Comparison of ENCODE assay signal across 7 mouse cellular contexts in genomic region chr4:24850401-24851325, GRCm38 (mm10). TPM values are rescaled to one million over a fixed set of nuclear protein-coding genes. Genes with fewer than 3 reads are reported as not detected.
DNase-seq lines count a peak whose midpoint lies in the region; ATAC-seq and TF ChIP-seq lines count a peak whose summit lies in the region.

Gene Klhl32, minus strand, starts transcription at chr4:24851124.

- no peak for TF ChIP-seq POLR2A in bone marrow macrophage, adult 2 months (IDR thresholded peaks at IDR 0.05; ENCODE audit: borderline replicate concordance, low read depth, low read length)

- no peaks in the 10 kb centered on the region for H3K4me1 ChIP-seq in bone marrow macrophage, adult 2 months (ENCODE audit: control insufficient read depth, insufficient read depth, low read length)
- no peaks in the 10 kb centered on the region for H3K4me1 ChIP-seq in embryonic facial prominence, embryonic 12.5 days
- no peaks in the 10 kb centered on the region for H3K4me1 ChIP-seq in kidney, embryonic 14.5 days (ENCODE audit: control insufficient read depth, insufficient read depth, low read length)
- H3K4me1 ChIP-seq in neural tube, embryonic 11.5 days (ENCODE audit: control insufficient read depth, insufficient read depth, low read length): no peaks in the 10 kb centered on the region

- H3K4me3 ChIP-seq in bone marrow macrophage, adult 2 months (ENCODE audit: insufficient read depth, low read length): peak within 1 kb of the TSS; percentile 67
- peak within 1 kb of the TSS; percentile 66 for H3K4me3 ChIP-seq in embryonic facial prominence, embryonic 12.5 days
- H3K4me3 ChIP-seq in kidney, embryonic 14.5 days (ENCODE audit: low read length): peak within 1 kb of the TSS; percentile 41
- peak within 1 kb of the TSS; percentile 63 for H3K4me3 ChIP-seq in neural tube, embryonic 11.5 days (ENCODE audit: low read depth, low read length)

- H3K9me3 ChIP-seq in embryonic facial prominence, embryonic 12.5 days: no peaks in the 10 kb centered on the region
- no peaks in the 10 kb centered on the region for H3K9me3 ChIP-seq in kidney, embryonic 14.5 days (ENCODE audit: control insufficient read depth, low read length)
- no peaks in the 10 kb centered on the region for H3K9me3 ChIP-seq in neural tube, embryonic 11.5 days (ENCODE audit: control insufficient read depth, low read length)

- peak; percentile 39 to 50 for DNase-seq in heart, adult 9 months (ENCODE audit: low spot score in 2 of 2)
- DNase-seq in liver: peak; percentile 60
- DNase-seq in neural tube, embryonic 11.5 days (ENCODE audit: low spot score): peak; percentile 88
- peak; percentile 58 for DNase-seq in telencephalon, adult 2 months (ENCODE audit: low read depth, low spot score)

- WGBS in embryonic facial prominence, embryonic 12.5 days: under 1% methylated on average over 54 of the region's 63 CpGs
- under 1% methylated on average over 62 of the region's 63 CpGs for WGBS in kidney, embryonic 14.5 days
- WGBS in neural tube, embryonic 11.5 days: 1% methylated on average over 51 of the region's 63 CpGs

- H3K4me2 ChIP-seq in embryonic facial prominence, embryonic 12.5 days (replicated peaks): peak within 1 kb of the TSS; percentile 89
- H3K4me2 ChIP-seq in kidney, embryonic 14.5 days (replicated peaks; ENCODE audit: low read depth, low read length): peak within 1 kb of the TSS; percentile 53
- peak within 1 kb of the TSS; percentile 83 for H3K4me2 ChIP-seq in neural tube, embryonic 11.5 days (ENCODE audit: low read depth)

- peak within 1 kb of the TSS; percentile 57 for H3K9ac ChIP-seq in embryonic facial prominence, embryonic 12.5 days
- peak within 1 kb of the TSS; percentile 51 for H3K9ac ChIP-seq in kidney, embryonic 14.5 days (ENCODE audit: low read depth, low read length)
- peak within 1 kb of the TSS; percentile 71 for H3K9ac ChIP-seq in neural tube, embryonic 11.5 days (ENCODE audit: low read length)

- no peak within 1 kb of the TSS for H3K27ac ChIP-seq in bone marrow macrophage, adult 2 months (ENCODE audit: insufficient read depth, low read depth, low read length)
- peak within 1 kb of the TSS; percentile 42; the same call in 1 of the 2 replicates for H3K27ac ChIP-seq in embryonic facial prominence, embryonic 12.5 days
- peak within 1 kb of the TSS; percentile 60; the same call in 1 of the 2 replicates for H3K27ac ChIP-seq in kidney, embryonic 14.5 days (ENCODE audit: low read depth, low read length)
- peak within 1 kb of the TSS; percentile 85 for H3K27ac ChIP-seq in neural tube, embryonic 11.5 days (ENCODE audit: low read depth, low read length)

- H3K36me3 ChIP-seq in embryonic facial prominence, embryonic 12.5 days: no peaks in the 10 kb centered on the region
- no peaks in the 10 kb centered on the region for H3K36me3 ChIP-seq in kidney, embryonic 14.5 days (ENCODE audit: control insufficient read depth, insufficient read depth, low read length)
- H3K36me3 ChIP-seq in neural tube, embryonic 11.5 days (ENCODE audit: control insufficient read depth, insufficient read depth, low read length): no peaks in the 10 kb centered on the region

- peak; percentile 94 for ATAC-seq in embryonic facial prominence, embryonic 12.5 days (ENCODE audit: insufficient number of reproducible peaks, insufficient read depth, low FRiP score, low TSS enrichment)
- ATAC-seq in kidney, embryonic 14.5 days (ENCODE audit: low FRiP score, low TSS enrichment): peak; percentile 98
- peak; percentile 92 for ATAC-seq in neural tube, embryonic 11.5 days (ENCODE audit: insufficient read depth, low FRiP score, low TSS enrichment)

- H3K27me3 ChIP-seq in embryonic facial prominence, embryonic 12.5 days: no peaks in the 10 kb centered on the region
- no peaks in the 10 kb centered on the region for H3K27me3 ChIP-seq in kidney, embryonic 14.5 days (ENCODE audit: control insufficient read depth, insufficient read depth, low read length)
- no peaks in the 10 kb centered on the region for H3K27me3 ChIP-seq in neural tube, embryonic 11.5 days (ENCODE audit: control insufficient read depth, insufficient read depth, low read length)

- no peak for TF ChIP-seq CTCF in bone marrow macrophage, adult 2 months (IDR thresholded peaks at IDR 0.05; ENCODE audit: low read depth, low read length)

RNA-seq across cellular contexts. Expression of gene Klhl32, which starts in this region (rescaled TPM):
- polyA plus RNA-seq in bone marrow macrophage, adult 2 months (2012; ENCODE audit: insufficient read depth, insufficient read length, missing spikeins): not detected in 2 replicates
- 4.1 TPM in 2 replicates for polyA plus RNA-seq in embryonic facial prominence, embryonic 12.5 days (2016; fragmentation: Nextera tagmentation; extraction: Ambion mirVana)
- polyA plus RNA-seq in kidney, embryonic 14.5 days (2014; fragmentation: Nextera tagmentation; extraction: Ambion mirVana): 2.5 and 3.0 TPM in 2 replicates
- polyA plus RNA-seq in neural tube, embryonic 11.5 days (2014; fragmentation: Nextera tagmentation; extraction: Ambion mirVana): 6.5 and 10.5 TPM in 2 replicates
